Mouse (Mus musculus) MEL (cell line): ENCODE results near the gene Tmem177. TPM values are rescaled to one million over a fixed set of nuclear protein-coding genes. Genes with fewer than 3 reads are reported as not detected.

Experiments used
- DNase-seq: peaks from one replicate; pipeline ENCODE4 v3.0.0; 2011; ENCODE audit warnings: low read depth, low spot score
- H3K27ac ChIP-seq: 2 replicates; pipeline ENCODE4 v1.5.1; 2012; ENCODE audit warnings: low read depth, mild to moderate bottlenecking, control low read depth, low read length, moderate library complexity; ENCODE audit not compliant: control insufficient read depth
- H3K27me3 ChIP-seq, 2 experiments: fragments of 150-350 bp in 1 of 2; sonication (generic) in 1 of 2; 2 replicates each; pipeline ENCODE4 v1.6.1; 2012; ENCODE audit warnings: low read length in 2 of 2, mild to moderate bottlenecking in 2 of 2, improper control_type of control experiment in 1 of 2, moderate library complexity in 1 of 2; ENCODE audit not compliant: insufficient read depth in 2 of 2, control insufficient read depth in 1 of 2
- H3K36me3 ChIP-seq, 2 experiments: 2 replicates each; pipeline ENCODE4 v1.6.1; 2012 to 2014; ENCODE audit warnings: low read length in 2 of 2, improper control_type of control experiment in 1 of 2, inconsistent platforms in 1 of 2, mild to moderate bottlenecking in 1 of 2; ENCODE audit not compliant: insufficient read depth in 2 of 2, control insufficient read depth in 1 of 2
- H3K4me1 ChIP-seq, 2 experiments: fragments of 150-350 bp in 1 of 2; sonication (generic) in 1 of 2; 2 replicates each; pipeline ENCODE4 v1.6.1; 2012; ENCODE audit warnings: low read length in 2 of 2, improper control_type of control experiment in 1 of 2, mild to moderate bottlenecking in 1 of 2; ENCODE audit not compliant: insufficient read depth in 2 of 2, control insufficient read depth in 1 of 2
- H3K4me3 ChIP-seq, 2 experiments: fragments of 150-350 bp in 1 of 2; sonication (generic) in 1 of 2; 2 replicates each; pipeline ENCODE4 v1.5.1; 2012; ENCODE audit warnings: low read depth in 2 of 2, low read length in 2 of 2, mild to moderate bottlenecking in 2 of 2, moderate library complexity in 2 of 2, control low read depth in 1 of 2, improper control_type of control experiment in 1 of 2; ENCODE audit not compliant: control insufficient read depth in 1 of 2, insufficient read depth in 1 of 2
- H3K79me2 ChIP-seq: 2 replicates; pipeline ENCODE4 v1.6.1; 2012; ENCODE audit warnings: mild to moderate bottlenecking, low read length, moderate library complexity; ENCODE audit not compliant: control insufficient read depth, poor library complexity, insufficient read depth
- H3K9ac ChIP-seq: 2 replicates; pipeline ENCODE4 v1.6.1; 2012; ENCODE audit warnings: low read depth, mild to moderate bottlenecking, control low read depth, low read length, moderate library complexity; ENCODE audit not compliant: control insufficient read depth, poor library complexity, severe bottlenecking
- H3K9me3 ChIP-seq: fragments of 150-350 bp; sonication (generic); replicated peaks from 2 replicates; pipeline ENCODE4 v1.6.1; 2012; ENCODE audit warnings: mild to moderate bottlenecking, low read length, improper control_type of control experiment, moderate library complexity; ENCODE audit not compliant: insufficient read depth
- BHLHE40 ChIP-seq: IDR thresholded peaks from 2 replicates; pipeline ENCODE4 v1.6.1; 2012; ENCODE audit warnings: low read depth, mild to moderate bottlenecking, inconsistent platforms, low read length, improper control_type of control experiment, borderline replicate concordance
- ELF1 ChIP-seq: IDR thresholded peaks from 2 replicates; pipeline ENCODE4 v1.6.1; 2014; ENCODE audit warnings: low read depth, mild to moderate bottlenecking, inconsistent platforms, low read length, improper control_type of control experiment, moderate library complexity
- EP300 ChIP-seq, 2 experiments: IDR thresholded peaks; 2 replicates each; pipeline ENCODE4 v1.6.1; 2011; ENCODE audit warnings: improper control_type of control experiment in 2 of 2, low read length in 2 of 2, low read depth in 1 of 2, mild to moderate bottlenecking in 1 of 2
- ETS1 ChIP-seq: IDR thresholded peaks from 2 replicates; pipeline ENCODE4 v1.6.1; 2012; ENCODE audit warnings: low read depth, mild to moderate bottlenecking, inconsistent platforms, low read length, improper control_type of control experiment, moderate library complexity
- GABPA ChIP-seq: IDR thresholded peaks from 2 replicates; pipeline ENCODE4 v1.6.1; 2012; ENCODE audit warnings: low read depth, mild to moderate bottlenecking, inconsistent platforms, low read length, improper control_type of control experiment, moderate library complexity
- GATA1 ChIP-seq: IDR thresholded peaks from 2 replicates; pipeline ENCODE4 v1.6.1; 2011; ENCODE audit warnings: low read depth, low read length, improper control_type of control experiment
- HCFC1 ChIP-seq: IDR thresholded peaks from 2 replicates; pipeline ENCODE4 v1.6.1; 2012; ENCODE audit warnings: low read depth, mild to moderate bottlenecking, inconsistent platforms, low read length, improper control_type of control experiment, moderate library complexity
- KAT2A ChIP-seq: conservative IDR thresholded peaks from 2 replicates; pipeline ENCODE4 v1.6.1; 2012; ENCODE audit warnings: low read depth, low read length, improper control_type of control experiment, inconsistent platforms
- MAX ChIP-seq: IDR thresholded peaks from 2 replicates; pipeline ENCODE4 v1.6.1; 2011; ENCODE audit warnings: low read length, improper control_type of control experiment
- MAZ ChIP-seq: IDR thresholded peaks from 2 replicates; pipeline ENCODE4 v1.6.1; 2012; ENCODE audit warnings: low read depth, mild to moderate bottlenecking, inconsistent platforms, low read length, improper control_type of control experiment
- MEF2A ChIP-seq: IDR thresholded peaks from 2 replicates; pipeline ENCODE4 v1.6.1; 2014; ENCODE audit warnings: low read depth, mild to moderate bottlenecking, inconsistent platforms, low read length, improper control_type of control experiment; ENCODE audit not compliant: poor library complexity, insufficient replicate concordance, severe bottlenecking; ENCODE audit errors: extremely low read depth
- MYC ChIP-seq: IDR thresholded peaks from 2 replicates; pipeline ENCODE4 v1.6.1; 2011; ENCODE audit warnings: low read depth, mild to moderate bottlenecking, low read length, improper control_type of control experiment, moderate library complexity
- NELFE ChIP-seq: IDR thresholded peaks from 2 replicates; pipeline ENCODE4 v1.6.1; 2011; ENCODE audit warnings: low read depth, low read length, improper control_type of control experiment
- POLR2AphosphoS5 ChIP-seq: IDR thresholded peaks from 2 replicates; pipeline ENCODE4 v1.6.1; 2012; ENCODE audit warnings: low read depth, borderline replicate concordance, mild to moderate bottlenecking, inconsistent platforms, low read length, moderate library complexity, mixed read lengths
- RCOR1 ChIP-seq: IDR thresholded peaks from 2 replicates; pipeline ENCODE4 v1.6.1; 2012; ENCODE audit warnings: low read depth, mild to moderate bottlenecking, inconsistent platforms, low read length, improper control_type of control experiment
- TBP ChIP-seq: IDR thresholded peaks from 2 replicates; pipeline ENCODE4 v1.8.0; 2011; ENCODE audit warnings: low read depth, low read length, improper control_type of control experiment
- UBTF ChIP-seq: IDR thresholded peaks from 2 replicates; pipeline ENCODE4 v1.6.1; 2012; ENCODE audit warnings: low read depth, mild to moderate bottlenecking, inconsistent platforms, low read length, improper control_type of control experiment, moderate library complexity, borderline replicate concordance; ENCODE audit not compliant: insufficient read depth
- USF1 ChIP-seq: IDR thresholded peaks from 2 replicates; pipeline ENCODE4 v1.6.1; 2014; ENCODE audit warnings: low read depth, mild to moderate bottlenecking, inconsistent platforms, low read length, improper control_type of control experiment, moderate library complexity
- USF2 ChIP-seq, 2 experiments: IDR thresholded peaks; 2 replicates each; pipeline ENCODE4 v1.6.1; 2011 to 2012; ENCODE audit warnings: improper control_type of control experiment in 2 of 2, low read length in 2 of 2, borderline replicate concordance in 1 of 2, inconsistent platforms in 1 of 2, low read depth in 1 of 2, mild to moderate bottlenecking in 1 of 2; ENCODE audit not compliant: insufficient read depth in 1 of 2
- ZC3H11A ChIP-seq: IDR thresholded peaks from 2 replicates; pipeline ENCODE4 v1.6.1; 2012; ENCODE audit warnings: low read depth, mild to moderate bottlenecking, inconsistent platforms, low read length, improper control_type of control experiment
- ZKSCAN1 ChIP-seq: IDR thresholded peaks from 2 replicates; pipeline ENCODE4 v1.6.1; 2012; ENCODE audit warnings: low read depth, mild to moderate bottlenecking, inconsistent platforms, low read length, improper control_type of control experiment, moderate library complexity
- ZNF384 ChIP-seq: IDR thresholded peaks from 2 replicates; pipeline ENCODE4 v1.6.1; 2012; ENCODE audit warnings: low read depth, mild to moderate bottlenecking, inconsistent platforms, low read length, improper control_type of control experiment
- polyA plus RNA-seq, 2 experiments: library from polyadenylated mRNA; stranded (reverse) in 1 of 2; unstranded in 1 of 2; fragments of >175 nt in 1 of 2; fragments of >200 nt in 1 of 2; gene quantifications; 2 replicates each; pipeline versions ENCODE4 v1.2.1 to v1.2.4; 2012; ENCODE audit warnings: low replicate concordance in 2 of 2, low read depth in 1 of 2; ENCODE audit not compliant: insufficient read length in 2 of 2, insufficient read depth in 1 of 2, missing spikeins in 1 of 2
- total RNA-seq: library from RNA; depleted of rRNA; stranded (reverse); fragments of 300-350 nt; gene quantifications from 2 replicates; pipeline ENCODE4 v1.2.3, GENCODE M21; 2012

The Tmem177 gene
- total and polyA plus RNA-seq, 3 experiments: 6.0 to 7.5 TPM; not detected in 1

DNA sequence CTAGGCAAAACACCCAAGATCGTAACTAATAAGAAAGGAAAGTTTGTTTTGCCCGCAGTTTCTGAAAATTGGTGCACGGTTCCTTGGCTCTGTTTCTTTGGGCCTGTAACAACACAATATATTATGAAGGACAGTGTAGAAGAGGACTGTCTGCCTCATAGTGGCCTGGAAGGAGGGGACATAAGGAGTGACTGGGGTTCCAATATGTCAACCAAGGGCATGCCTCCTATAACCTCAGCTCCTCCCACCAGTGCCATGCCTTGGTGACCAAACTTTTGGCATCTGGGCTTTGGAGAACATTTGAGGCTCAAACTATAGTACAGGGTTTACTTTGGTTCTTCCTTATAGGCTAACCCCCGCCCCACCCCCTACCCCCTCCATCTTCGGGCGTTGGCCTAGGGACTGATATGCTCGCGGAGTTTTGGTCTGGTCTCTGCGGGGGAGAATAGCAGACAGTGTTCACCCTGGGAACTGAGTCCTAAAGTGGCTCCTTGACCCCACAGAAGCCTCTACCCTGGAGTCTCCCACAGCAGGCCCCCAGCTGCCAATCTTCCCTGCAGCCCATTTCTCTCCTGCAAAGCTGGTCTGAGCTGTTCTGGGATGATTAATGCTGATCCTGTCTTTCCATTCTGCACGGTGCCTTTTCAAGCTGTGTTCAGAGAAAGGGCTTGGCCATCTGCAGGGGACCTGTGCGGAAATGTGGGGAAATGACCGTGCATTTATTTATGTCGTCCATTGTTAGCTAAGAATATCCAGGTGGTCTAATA is 44.4 kb downstream of the Tmem177 start (continued):
- no peak for TF ChIP-seq KAT2A

- H3K36me3 ChIP-seq: no peaks in the 10 kb centered on the region
- no peak overlapping the region for H3K27ac ChIP-seq
- no peaks in the 10 kb centered on the region for H3K4me1 ChIP-seq
- H3K27me3 ChIP-seq: peaks cover 0 to 4% of the 10 kb centered on the region in 2 experiments; a peak in 2 of 4 replicates
- TF ChIP-seq RCOR1 (no peak), NELFE (no peak), EP300 (IDR thresholded peaks at IDR 0.05; ENCODE audit: low read depth in 1 of 2, low read length in 2 of 2) (no peak), USF2 (IDR thresholded peaks at IDR 0.05; ENCODE audit: borderline replicate concordance in 1 of 2, insufficient read depth in 1 of 2, low read depth in 1 of 2, low read length in 2 of 2) (no peak), ETS1 (no peak)
- no peaks in the 10 kb centered on the region for H3K79me2 ChIP-seq
- H3K9ac ChIP-seq: no peak overlapping the region
- DNase-seq: no peak
- H3K9me3 ChIP-seq: no peaks in the 10 kb centered on the region
- H3K4me3 ChIP-seq: no peak overlapping the region
Observed at GRCm38 (mm10) chr1:119867300-119867699, 45.7 kb downstream of the Tmem177 start.

DNA sequence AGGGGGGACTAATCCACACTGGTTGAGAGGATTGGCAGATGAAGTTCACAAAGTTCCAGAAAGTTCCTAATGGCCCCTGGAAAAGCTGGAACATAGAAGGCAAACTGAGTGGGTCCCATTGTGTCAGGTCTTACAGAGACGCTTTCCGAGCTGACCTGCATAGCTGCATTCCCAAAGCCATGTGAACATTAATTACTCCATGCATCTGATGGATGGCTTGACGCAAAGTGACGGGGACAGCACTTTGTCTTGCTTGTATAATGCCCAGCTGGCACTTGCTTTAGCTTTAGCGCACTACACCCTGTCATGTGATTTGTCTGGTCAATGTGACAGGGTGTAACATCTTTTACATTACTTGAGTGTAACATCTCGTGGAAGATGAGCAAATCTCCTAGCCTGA is 47.7 kb downstream of the Tmem177 start:
- H3K79me2 ChIP-seq: no peaks in the 10 kb centered on the region
- no peak overlapping the region for H3K4me3 ChIP-seq
- no peaks in the 10 kb centered on the region for H3K9me3 ChIP-seq
- H3K36me3 ChIP-seq: no peaks in the 10 kb centered on the region
- no peaks in the 10 kb centered on the region for H3K4me1 ChIP-seq
- H3K27ac ChIP-seq: no peak overlapping the region
- H3K27me3 ChIP-seq: peaks cover 0 to 5% of the 10 kb centered on the region in 2 experiments; a peak in 2 of 4 replicates
- no peak overlapping the region for H3K9ac ChIP-seq
- no peak for DNase-seq
- TF ChIP-seq POLR2AphosphoS5: no peak
- no peak for TF ChIP-seq MAZ
- no peak for TF ChIP-seq USF1
- no peak for TF ChIP-seq EP300 (IDR thresholded peaks at IDR 0.05; ENCODE audit: low read depth in 1 of 2, low read length in 2 of 2)
- TF ChIP-seq ELF1: no peak
- TF ChIP-seq GABPA: no peak
- no peak for TF ChIP-seq ZNF384
- TF ChIP-seq MAX: no peak
- TF ChIP-seq HCFC1: no peak
- TF ChIP-seq UBTF: no peak
- TF ChIP-seq GATA1: no peak
- TF ChIP-seq ZKSCAN1: no peak
- no peak for TF ChIP-seq BHLHE40
- TF ChIP-seq USF2 (IDR thresholded peaks at IDR 0.05; ENCODE audit: borderline replicate concordance in 1 of 2, insufficient read depth in 1 of 2, low read depth in 1 of 2, low read length in 2 of 2): no peak
- TF ChIP-seq MEF2A: no peak
- no peak for TF ChIP-seq ZC3H11A
- TF ChIP-seq TBP: no peak
- no peak for TF ChIP-seq MYC
